Comparison of ENCODE assay signal across 1 mouse cellular context in the genomic region with DNA sequence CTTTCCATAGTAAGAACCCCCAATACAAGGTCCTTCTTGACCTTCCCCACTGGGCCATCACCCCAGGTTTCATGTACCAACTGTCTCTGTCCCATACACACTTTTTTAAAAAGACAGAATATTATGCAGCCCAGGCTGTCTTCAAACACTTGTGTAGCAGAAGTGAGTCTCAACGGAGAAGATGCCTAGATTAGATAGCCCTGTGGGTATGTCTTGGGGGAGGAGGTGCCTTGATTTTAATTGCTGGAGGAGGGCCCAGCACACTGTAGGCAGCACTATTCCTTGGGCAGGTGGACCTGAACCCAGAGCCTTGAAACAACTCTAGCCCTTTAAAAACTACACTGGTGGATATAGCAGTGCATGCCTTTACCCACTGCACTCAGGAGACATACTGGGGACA.
TF ChIP-seq lines count a peak whose summit lies in the region.

No protein-coding gene starts in this region.

TF ChIP-seq in MEL, 35 proteins besides CTCF, POLR2A, EP300 and RAD21:
- TF ChIP-seq USF1 (IDR thresholded peaks at IDR 0.05; ENCODE audit: low read depth, low read length): no peak
- no peak for TF ChIP-seq GABPA (IDR thresholded peaks at IDR 0.05; ENCODE audit: low read depth, low read length)
- peak; percentile 85 for TF ChIP-seq GATA1 (IDR thresholded peaks at IDR 0.05; ENCODE audit: low read depth, low read length)
- TF ChIP-seq MYC (IDR thresholded peaks at IDR 0.05; ENCODE audit: low read depth, low read length): no peak
- peak; percentile 53 for TF ChIP-seq ETS1 (IDR thresholded peaks at IDR 0.05; ENCODE audit: low read depth, low read length)
- peak; percentile 71 for TF ChIP-seq RCOR1 (IDR thresholded peaks at IDR 0.05; ENCODE audit: low read depth, low read length)
- TF ChIP-seq BHLHE40 (IDR thresholded peaks at IDR 0.05; ENCODE audit: borderline replicate concordance, low read depth, low read length): no peak
- TF ChIP-seq UBTF (IDR thresholded peaks at IDR 0.05; ENCODE audit: borderline replicate concordance, insufficient read depth, low read depth, low read length): no peak
- no peak for TF ChIP-seq NELFE (IDR thresholded peaks at IDR 0.05; ENCODE audit: low read depth, low read length)
- no peak for TF ChIP-seq ZC3H11A (IDR thresholded peaks at IDR 0.05; ENCODE audit: low read depth, low read length)
- TF ChIP-seq MAZ (IDR thresholded peaks at IDR 0.05; ENCODE audit: low read depth, low read length): no peak
- TF ChIP-seq HCFC1 (IDR thresholded peaks at IDR 0.05; ENCODE audit: low read depth, low read length): no peak; the same call in 1 of the 2 replicates
- TF ChIP-seq KAT2A (conservative IDR thresholded peaks at IDR 0.05; ENCODE audit: low read depth, low read length): no peak
- TF ChIP-seq TCF12 (IDR thresholded peaks at IDR 0.05; ENCODE audit: low read depth, low read length): peak; percentile 46; the same call in 1 of the 2 replicates
- 0 out of 2 replicates have a peak, but pooled peaks have one; percentile 17 for TF ChIP-seq ZNF384 (IDR thresholded peaks at IDR 0.05; ENCODE audit: low read depth, low read length)
- no peak for TF ChIP-seq CHD2 (IDR thresholded peaks at IDR 0.05; ENCODE audit: low read length)
- TF ChIP-seq JUND (IDR thresholded peaks at IDR 0.05; ENCODE audit: low read depth, low read length): no peak
- no peak for TF ChIP-seq CHD1 (IDR thresholded peaks at IDR 0.05; ENCODE audit: low read depth, low read length)
- no peak for TF ChIP-seq POLR2AphosphoS5 (IDR thresholded peaks at IDR 0.05; ENCODE audit: borderline replicate concordance, low read depth, low read length)
- TF ChIP-seq MEF2A (IDR thresholded peaks at IDR 0.05; ENCODE audit: extremely low read depth, insufficient replicate concordance, low read depth, low read length, poor library complexity, severe bottlenecking): no peak
- TF ChIP-seq MAFK (IDR thresholded peaks at IDR 0.05; ENCODE audit: borderline replicate concordance, low read depth, low read length): no peak
- TF ChIP-seq E2F4 (IDR thresholded peaks at IDR 0.05; ENCODE audit: borderline replicate concordance, low read depth, low read length): no peak
- TF ChIP-seq MAX (IDR thresholded peaks at IDR 0.05; ENCODE audit: low read length): no peak
- TF ChIP-seq TBP (IDR thresholded peaks at IDR 0.05; ENCODE audit: low read depth, low read length): no peak
- no peak for TF ChIP-seq ZMIZ1 (IDR thresholded peaks at IDR 0.05; ENCODE audit: low read depth, low read length)
- no peak for TF ChIP-seq POLR2AphosphoS2 (IDR thresholded peaks at IDR 0.05; ENCODE audit: low read length)
- no peak for TF ChIP-seq TAL1 (IDR thresholded peaks at IDR 0.05; ENCODE audit: low read length)
- TF ChIP-seq SMC3 (IDR thresholded peaks at IDR 0.05; ENCODE audit: low read depth, low read length): no peak
- TF ChIP-seq ELF1 (IDR thresholded peaks at IDR 0.05; ENCODE audit: low read depth, low read length): no peak
- TF ChIP-seq MXI1 (IDR thresholded peaks at IDR 0.05; ENCODE audit: low read depth, low read length): no peak
- TF ChIP-seq SIN3A (IDR thresholded peaks at IDR 0.05; ENCODE audit: low read length): no peak
- no peak for TF ChIP-seq NRF1 (IDR thresholded peaks at IDR 0.05; ENCODE audit: insufficient read depth, low read depth, low read length, poor library complexity, severe bottlenecking)
- TF ChIP-seq MYB (IDR thresholded peaks at IDR 0.05; ENCODE audit: low read depth, low read length): no peak
- no peak for TF ChIP-seq ZKSCAN1 (IDR thresholded peaks at IDR 0.05; ENCODE audit: low read depth, low read length)
- no peak for TF ChIP-seq USF2 (IDR thresholded peaks at IDR 0.05; ENCODE audit: borderline replicate concordance in 1 of 2, insufficient read depth in 1 of 2, low read depth in 1 of 2, low read length in 2 of 2)
